Mouse (Mus musculus) left cerebral cortex, adult 8-10 months (tissue): ENCODE measurements around the gene Slc25a48. TPM values are rescaled to one million over a fixed set of nuclear protein-coding genes. Genes with fewer than 3 reads are reported as not detected.
A peak's percentile ranks its signal among the peaks of the same experiment; 100 is the strongest.

Experiments used
- DNase-seq, 2 experiments: peaks; one replicate each; pipeline ENCODE4 v3.0.0; 2022; ENCODE audit warnings: low spot score in 2 of 2
- total RNA-seq, 4 experiments: library from RNA; stranded (reverse); gene quantifications; 2 replicates each; pipeline ENCODE4 v1.2.4; 2022

Slc25a48 gene
- total RNA-seq, 4 experiments from 2014 or later: 0.09 to 0.11 TPM; not detected in 2

GRCm38 (mm10) chr13:56509796-56510195, 71.6 kb downstream of the Slc25a48 start:
- no peak for DNase-seq

- DNase-seq: no peak
Measured at GRCm38 (mm10) chr13:56513595-56513994, 75.4 kb downstream of the Slc25a48 start.

- no peak for DNase-seq
Measured at GRCm38 (mm10) chr13:56516311-56516710, 78.2 kb downstream of the Slc25a48 start.

- DNase-seq: no peak
Measured at GRCm38 (mm10) chr13:56516816-56517215, 78.7 kb downstream of the Slc25a48 start.

- DNase-seq: peak; percentile 74 to 96
Measured at GRCm38 (mm10) chr13:56522081-56522820, 84.1 kb downstream of the Slc25a48 start, which contains the start of gene Fbxl21. Gene Fbxl21 (plus strand): TSS chr13:56522472.

GRCm38 (mm10) chr13:56522821-56523167, 84.6 kb downstream of the Slc25a48 start:
- peak in 1 of 2 experiments; percentile 5 for DNase-seq

Other genes starting within 250 kb of the Slc25a48 start
- gene Neurog1, start 186.2 kb upstream of the Slc25a48 start, total RNA-seq: not detected
- 100 to 1,000 TPM; 124 to 142 (median 136) TPM for gene Cxcl14, start 141.8 kb upstream of the Slc25a48 start, total RNA-seq
- gene Gm3045, start 11.8 kb upstream of the Slc25a48 start, total RNA-seq: not detected
- not detected for gene Il9, start 43.9 kb downstream of the Slc25a48 start, total RNA-seq
- gene Fbxl21, start 84.1 kb downstream of the Slc25a48 start, total RNA-seq: 10 to 100 TPM; 11.7 to 14.0 (median 11.9) TPM
- not detected for gene Lect2, start 110.1 kb downstream of the Slc25a48 start, total RNA-seq
- 1 to 10 TPM; 4.5 to 5.1 (median 4.9) TPM for gene Tgfbi, start 171.2 kb downstream of the Slc25a48 start, total RNA-seq